Mouse (Mus musculus) ES-Bruce4 (cell line): ENCODE measurements around the gene Gm28372.

ENCODE experiments used
- CTCF ChIP-seq: IDR thresholded peaks from one replicate; pipeline ENCODE4 v1.8.1; 2011; ENCODE audit warnings: low read depth, low read length
- EP300 ChIP-seq: IDR thresholded peaks from 2 replicates; pipeline ENCODE4 v1.6.1; 2011; ENCODE audit warnings: low read depth, low read length; ENCODE audit not compliant: insufficient read depth
- POLR2A ChIP-seq: IDR thresholded peaks from one replicate; pipeline ENCODE4 v1.8.1; 2011; ENCODE audit warnings: low read length; ENCODE audit not compliant: insufficient read depth

GRCm38 (mm10) chr2:130392836-130393235 is 12.2 kb upstream of the Gm28372 start:
- no peak for TF ChIP-seq CTCF
- TF ChIP-seq POLR2A: no peak
- no peak for TF ChIP-seq EP300
